Mouse (Mus musculus) heart, embryonic 14.5 days (tissue): ENCODE data around the gene Car5a. TPM values are rescaled to one million over a fixed set of nuclear protein-coding genes. Genes with fewer than 3 reads are reported as not detected.

Source experiments
- ATAC-seq: fragments of 200-750 bp; cut with Nextera tagmentation; 2 replicates; pipeline ENCODE4 v1.8.0; 2017; ENCODE audit warnings: low read depth, moderate TSS enrichment; ENCODE audit not compliant: insufficient number of reproducible peaks, insufficient read depth, low FRiP score
- H3K27ac ChIP-seq, 2 experiments: fragments of 200-500 bp in 1 of 2; fragments of 300-500 bp in 1 of 2; sonication (generic) in 1 of 2; replicated peaks in 1 of 2; 2 replicates each; pipeline ENCODE4 v1.5.1; 2012 to 2014; ENCODE audit warnings: low read depth in 2 of 2, low read length in 2 of 2, control low read depth in 1 of 2, mild to moderate bottlenecking in 1 of 2, mixed read lengths in 1 of 2; ENCODE audit not compliant: control insufficient read depth in 1 of 2, insufficient read depth in 1 of 2
- H3K27me3 ChIP-seq: fragments of 300-500 bp; sonication (generic); 2 replicates; pipeline ENCODE4 v1.6.1; 2014; ENCODE audit warnings: mild to moderate bottlenecking, low read length, control low read depth; ENCODE audit not compliant: control insufficient read depth, insufficient read depth
- H3K36me3 ChIP-seq: fragments of 300-500 bp; sonication (generic); 2 replicates; pipeline ENCODE4 v1.6.1; 2014; ENCODE audit warnings: mild to moderate bottlenecking, control low read depth, low read length, mixed read lengths; ENCODE audit not compliant: control insufficient read depth, insufficient read depth
- H3K4me1 ChIP-seq, 2 experiments: fragments of 200-500 bp in 1 of 2; fragments of 300-500 bp in 1 of 2; sonication (generic) in 1 of 2; 2 replicates each; pipeline ENCODE4 v1.6.1; 2012 to 2014; ENCODE audit warnings: low read length in 2 of 2, control low read depth in 1 of 2, mixed read lengths in 1 of 2; ENCODE audit not compliant: control insufficient read depth in 2 of 2, insufficient read depth in 2 of 2
- H3K4me2 ChIP-seq: fragments of 300-500 bp; sonication (generic); 2 replicates; pipeline ENCODE4 v1.6.1; 2014; ENCODE audit warnings: mild to moderate bottlenecking, low read length
- H3K4me3 ChIP-seq, 2 experiments: fragments of 200-500 bp in 1 of 2; fragments of 300-500 bp in 1 of 2; sonication (generic) in 1 of 2; 2 replicates each; pipeline ENCODE4 v1.5.1; 2012 to 2014; ENCODE audit warnings: low read length in 2 of 2, mild to moderate bottlenecking in 2 of 2, control low read depth in 1 of 2, low read depth in 1 of 2, moderate library complexity in 1 of 2; ENCODE audit not compliant: control insufficient read depth in 1 of 2, insufficient read depth in 1 of 2
- H3K9ac ChIP-seq: fragments of 300-500 bp; sonication (generic); 2 replicates; pipeline ENCODE4 v1.6.1; 2014; ENCODE audit warnings: mild to moderate bottlenecking, low read length
- H3K9me3 ChIP-seq: fragments of 300-500 bp; sonication (generic); 2 replicates; pipeline ENCODE4 v1.6.1; 2016; ENCODE audit warnings: low read length, control low read depth; ENCODE audit not compliant: control insufficient read depth
- WGBS: fragments of 180-500 bp; shearing (Covaris S2); extraction: QIAGEN DNeasy Blood & Tissue Kit; methylation state at CpG from one replicate; pipeline ENCODE4 v1.1.7; 2014; 5-methylcytosine and 5-hydroxymethylcytosine counted together
- polyA plus RNA-seq: library from polyadenylated mRNA; unstranded; fragments of >200 nt; fragmentation: Nextera tagmentation; extraction: Ambion mirVana; gene quantifications from 2 replicates; pipeline ENCODE4 v1.2.1, GENCODE M21; 2014

Gene Car5a
- polyA plus RNA-seq, 1 experiment from 2014 or later, result not detected

DNA sequence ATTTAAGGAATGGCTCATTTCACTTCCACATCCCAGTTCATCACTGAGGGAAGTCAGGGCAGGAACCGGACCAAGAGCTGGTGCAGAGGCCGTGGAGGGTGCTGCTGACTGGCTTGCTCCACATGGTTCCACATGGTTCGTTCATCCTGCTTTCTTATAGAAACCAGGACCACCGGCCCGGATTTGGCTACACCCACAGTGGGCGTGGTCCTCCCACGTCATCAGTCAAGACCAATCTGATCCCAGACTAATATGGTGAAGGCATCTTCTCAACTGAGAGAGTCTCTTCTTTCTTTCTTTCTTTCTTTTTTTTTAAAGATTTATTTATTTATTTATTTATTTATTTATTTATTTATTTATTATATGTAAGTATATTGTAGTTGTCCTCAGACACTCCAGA lies 13.1 kb downstream of the Car5a start:
- Histone ChIP-seq H3K9ac (no peak overlapping the region), H3K4me1 (peaks cover 3 to 7% of the 10 kb centered on the region in 2 experiments; a peak in 3 of 4 replicates), H3K4me3 (no peak overlapping the region), H3K4me2 (no peak overlapping the region), H3K9me3 (no peaks in the 10 kb centered on the region), H3K36me3 (no peaks in the 10 kb centered on the region), H3K27me3 (no peaks in the 10 kb centered on the region), H3K27ac (no peak overlapping the region)
- no peak for ATAC-seq
- 80% methylated on average over 7 of the region's 7 CpGs for WGBS

DNA sequence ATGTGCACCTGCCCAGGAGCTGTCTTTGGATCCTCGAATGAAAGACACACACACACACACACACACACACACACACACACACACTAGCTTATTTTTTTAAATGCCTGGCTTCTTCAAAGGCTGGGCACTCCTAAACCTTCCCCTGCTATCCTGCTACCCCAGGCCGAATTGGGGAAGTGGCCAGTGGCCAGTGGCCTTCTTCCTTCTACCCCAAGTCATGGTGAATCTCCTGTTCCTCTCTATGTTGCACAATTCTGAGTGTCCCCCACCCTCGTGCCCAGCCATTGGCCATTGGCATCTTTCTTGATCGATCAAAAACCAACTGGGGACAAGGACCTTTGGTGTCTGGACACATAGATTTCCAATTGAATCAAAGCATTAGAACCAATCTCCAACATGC lies 14.7 kb downstream of the Car5a start:
- H3K4me1 ChIP-seq, result peaks cover 0 to 2% of the 10 kb centered on the region in 2 experiments; a peak in 2 of 4 replicates
- no peaks in the 10 kb centered on the region for H3K27me3 ChIP-seq
- no peaks in the 10 kb centered on the region for H3K36me3 ChIP-seq
- H3K4me2 ChIP-seq, result no peak overlapping the region
- WGBS, result 78% methylated on average over 4 of the region's 4 CpGs
- no peak overlapping the region for H3K27ac ChIP-seq
- H3K4me3 ChIP-seq, result no peak overlapping the region
- ATAC-seq, result no peak
- H3K9ac ChIP-seq, result no peak overlapping the region
- no peaks in the 10 kb centered on the region for H3K9me3 ChIP-seq

DNA sequence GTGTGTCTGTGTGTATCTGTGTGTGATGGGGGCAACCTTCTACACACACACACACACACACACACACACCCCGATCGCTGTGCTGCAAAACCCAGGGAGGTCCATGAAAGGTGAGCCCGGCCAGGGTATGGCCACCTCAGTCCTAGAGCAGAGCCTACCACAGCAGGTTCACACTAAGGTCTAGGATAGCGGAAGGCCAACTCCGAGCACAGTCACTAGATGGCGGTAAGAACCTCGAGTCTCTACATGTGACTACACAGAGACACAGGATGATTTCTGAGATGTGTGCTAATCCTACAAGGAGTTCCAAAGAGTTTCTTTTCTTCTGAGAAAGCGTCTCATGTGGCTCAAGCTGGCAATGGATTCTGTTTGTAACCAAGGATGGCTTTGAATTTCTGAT lies 17.4 kb downstream of the Car5a start:
- no peak overlapping the region for H3K9ac ChIP-seq
- no peaks in the 10 kb centered on the region for H3K9me3 ChIP-seq
- no peak overlapping the region for H3K4me2 ChIP-seq
- WGBS, result 37% methylated on average over 8 of the region's 8 CpGs
- no peak overlapping the region for H3K27ac ChIP-seq
- H3K4me1 ChIP-seq, result peaks cover 0 to under 1% of the 10 kb centered on the region in 2 experiments; a peak in 1 of 4 replicates
- ATAC-seq, result no peak
- H3K27me3 ChIP-seq, result no peaks in the 10 kb centered on the region
- no peak overlapping the region for H3K4me3 ChIP-seq
- H3K36me3 ChIP-seq, result no peaks in the 10 kb centered on the region

DNA sequence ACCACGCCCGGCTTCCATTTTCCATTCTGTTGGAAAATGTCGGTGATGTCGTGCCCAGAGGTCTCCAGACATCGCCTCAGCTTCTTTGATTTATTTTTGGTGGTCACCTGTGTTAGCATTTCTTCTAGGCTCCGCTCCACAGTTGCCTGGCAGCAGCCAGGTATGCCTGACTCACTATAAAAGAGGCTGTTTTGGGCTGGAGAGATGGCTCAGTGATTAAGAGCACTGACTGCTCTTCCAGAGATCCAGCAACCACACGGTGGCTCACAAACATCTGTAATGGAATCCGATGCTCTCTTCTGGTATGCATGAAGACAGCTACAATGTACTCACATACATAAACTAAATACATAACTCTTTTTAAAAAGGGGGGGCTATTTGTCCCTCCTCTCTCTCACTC lies 18.4 kb downstream of the Car5a start:
- no peaks in the 10 kb centered on the region for H3K27me3 ChIP-seq
- H3K9me3 ChIP-seq, result no peaks in the 10 kb centered on the region
- peaks cover 2 to 7% of the 10 kb centered on the region in 2 experiments; a peak in 2 of 4 replicates for H3K4me1 ChIP-seq
- H3K36me3 ChIP-seq, result no peaks in the 10 kb centered on the region
- 64% methylated on average over 8 of the region's 8 CpGs for WGBS
- no peak overlapping the region for H3K4me3 ChIP-seq
- ATAC-seq, result no peak
- no peak overlapping the region for H3K9ac ChIP-seq
- no peak overlapping the region for H3K4me2 ChIP-seq
- H3K27ac ChIP-seq, result no peak overlapping the region

DNA sequence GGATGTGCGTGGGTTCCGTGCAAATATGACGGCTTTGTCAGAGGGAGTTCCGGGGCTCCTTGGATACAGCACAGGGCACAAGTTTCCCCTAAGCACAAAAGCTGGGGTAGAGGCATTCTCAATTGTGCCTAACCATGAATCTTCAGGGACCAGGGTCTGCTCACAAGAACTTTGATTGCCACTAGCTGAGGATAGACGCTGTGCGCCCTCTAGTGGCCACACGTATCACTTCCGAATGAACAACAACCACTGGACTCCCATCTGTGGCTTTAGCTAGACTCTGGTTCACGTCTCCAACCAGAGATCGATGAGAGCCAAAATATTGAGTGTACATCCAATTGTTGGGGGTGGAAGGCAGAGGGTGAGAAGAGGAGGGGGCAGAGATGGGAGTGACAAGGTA lies 19.1 kb downstream of the Car5a start:
- no peaks in the 10 kb centered on the region for H3K27me3 ChIP-seq
- no peak overlapping the region for H3K4me3 ChIP-seq
- H3K9ac ChIP-seq, result no peak overlapping the region
- no peaks in the 10 kb centered on the region for H3K36me3 ChIP-seq
- ATAC-seq, result no peak
- no peak overlapping the region for H3K4me2 ChIP-seq
- H3K9me3 ChIP-seq, result no peaks in the 10 kb centered on the region
- no peak overlapping the region for H3K27ac ChIP-seq
- H3K4me1 ChIP-seq, result peaks cover 2 to 7% of the 10 kb centered on the region in 2 experiments; a peak in 2 of 4 replicates
- 29% methylated on average over 10 of the region's 10 CpGs for WGBS

DNA sequence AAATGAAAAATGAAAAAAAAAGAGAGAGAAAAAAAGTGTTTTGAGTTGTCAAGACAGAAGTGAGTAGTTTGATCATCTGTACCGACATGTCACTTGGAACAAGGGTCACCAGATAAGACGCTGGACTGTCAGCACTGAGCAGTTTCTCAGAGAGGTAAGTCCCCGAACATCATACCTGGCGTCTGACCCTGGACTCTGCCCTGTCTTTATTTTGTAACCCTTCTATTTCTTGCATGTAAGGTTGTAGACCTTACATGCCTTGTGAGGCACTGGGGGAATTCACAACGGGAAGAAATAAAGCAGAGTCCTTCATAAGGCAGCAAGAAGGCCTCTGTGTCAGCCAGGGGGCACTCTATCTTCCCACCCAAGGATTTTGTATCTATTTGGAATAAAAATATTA lies 20.0 kb downstream of the Car5a start:
- Histone ChIP-seq H3K36me3 (no peaks in the 10 kb centered on the region), H3K9ac (no peak overlapping the region), H3K9me3 (no peaks in the 10 kb centered on the region), H3K27ac (no peak overlapping the region), H3K4me3 (no peak overlapping the region), H3K27me3 (no peaks in the 10 kb centered on the region), H3K4me1 (peaks cover 2 to 7% of the 10 kb centered on the region in 2 experiments; a peak in 2 of 4 replicates), H3K4me2 (no peak overlapping the region)
- no peak for ATAC-seq
- whole genome bisulfite sequencing, result 73% methylated on average over 5 of the region's 5 CpGs

DNA sequence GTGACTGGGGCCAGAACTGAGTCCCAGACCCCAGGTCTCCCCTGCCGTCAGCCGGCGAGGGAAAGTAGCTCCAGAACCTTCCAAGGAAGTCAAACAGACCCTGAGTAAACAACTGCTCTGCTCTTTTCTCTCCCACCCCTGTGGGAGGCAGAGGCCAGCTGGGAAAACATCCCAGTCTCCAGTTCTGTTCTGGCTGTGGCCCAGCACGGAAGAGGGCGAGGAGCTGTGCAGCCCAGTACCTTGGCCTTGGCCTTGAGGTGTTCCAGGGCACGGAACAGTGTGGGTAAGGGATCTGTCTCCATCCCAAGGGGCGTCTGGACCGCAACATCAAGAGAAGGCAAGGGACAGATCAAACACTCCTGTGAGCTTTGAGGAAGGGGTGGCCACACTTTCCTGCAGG lies 22.6 kb downstream of the Car5a start:
- H3K9ac ChIP-seq, result no peak overlapping the region
- no peak overlapping the region for H3K4me2 ChIP-seq
- no peaks in the 10 kb centered on the region for H3K36me3 ChIP-seq
- no peaks in the 10 kb centered on the region for H3K27me3 ChIP-seq
- peaks cover 2 to 7% of the 10 kb centered on the region in 2 experiments; a peak in 2 of 4 replicates for H3K4me1 ChIP-seq
- H3K27ac ChIP-seq, result peak overlapping the region; percentile 12 to 47; a peak in 1 of 4 replicates
- no peak overlapping the region for H3K4me3 ChIP-seq
- WGBS, result 43% methylated on average over 8 of the region's 8 CpGs
- no peak for ATAC-seq
- no peaks in the 10 kb centered on the region for H3K9me3 ChIP-seq

DNA sequence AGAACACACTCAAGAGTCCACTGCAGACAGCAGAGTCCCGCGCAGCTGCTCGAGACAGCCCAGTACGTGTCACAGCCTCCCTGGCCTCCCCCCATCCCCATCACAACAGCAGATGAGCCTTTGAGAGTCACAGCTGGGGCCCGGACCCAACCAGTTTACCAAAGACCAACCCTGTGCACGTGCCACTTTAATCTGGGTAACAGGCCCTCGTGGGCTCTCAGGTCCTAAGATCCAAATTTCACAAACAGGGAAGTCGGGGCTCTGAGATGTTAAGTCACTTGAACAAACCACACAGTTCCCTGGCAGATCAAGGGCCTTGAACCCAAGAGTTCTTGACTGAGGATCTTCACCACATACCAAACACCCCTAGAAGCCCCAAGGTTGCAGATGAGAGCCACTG lies 23.1 kb downstream of the Car5a start:
- H3K4me2 ChIP-seq, result no peak overlapping the region
- ATAC-seq, result no peak
- no peak overlapping the region for H3K4me3 ChIP-seq
- H3K27ac ChIP-seq, result peak overlapping the region; percentile 12 to 47; a peak in 1 of 4 replicates
- H3K9me3 ChIP-seq, result no peaks in the 10 kb centered on the region
- H3K9ac ChIP-seq, result no peak overlapping the region
- peaks cover 2 to 7% of the 10 kb centered on the region in 2 experiments; a peak in 2 of 4 replicates for H3K4me1 ChIP-seq
- H3K36me3 ChIP-seq, result no peaks in the 10 kb centered on the region
- 75% methylated on average over 8 of the region's 8 CpGs for WGBS
- no peaks in the 10 kb centered on the region for H3K27me3 ChIP-seq
